Mouse (Mus musculus): ENCODE data around the gene Ube2c. TPM values are rescaled to one million over a fixed set of nuclear protein-coding genes. Genes with fewer than 3 reads are reported as not detected.

Ube2c gene
- total and polyA plus RNA-seq, 3 experiments = 177 to 365 (median 257) TPM

GRCm38 (mm10) chr2:164778809-164779208 lies 9.1 kb downstream of the Ube2c start:
- H3K4me1 ChIP-seq (ENCODE audit: control insufficient read depth in 1 of 2, insufficient read depth in 2 of 2, low read length in 2 of 2) = 0 out of 4 replicates have a peak, but pooled peaks cover 0 to under 1% of the 10 kb centered on the region in 2 experiments
- no peaks in the 10 kb centered on the region for H3K9me3 ChIP-seq (replicated peaks; ENCODE audit: insufficient read depth, low read length)
- no peak overlapping the region for H3K27ac ChIP-seq (ENCODE audit: control insufficient read depth, low read depth, low read length)
- DNase-seq (ENCODE audit: low read depth, low spot score) = no peak
- TF ChIP-seq ZNF384 (IDR thresholded peaks at IDR 0.05; ENCODE audit: low read depth, low read length) (no peak), RAD21 (IDR thresholded peaks at IDR 0.05; ENCODE audit: low read depth, low read length) (no peak), MEF2A (IDR thresholded peaks at IDR 0.05; ENCODE audit: extremely low read depth, insufficient replicate concordance, low read depth, low read length, poor library complexity, severe bottlenecking) (no peak), CHD1 (IDR thresholded peaks at IDR 0.05; ENCODE audit: low read depth, low read length) (no peak), NRF1 (IDR thresholded peaks at IDR 0.05; ENCODE audit: insufficient read depth, low read depth, low read length, poor library complexity, severe bottlenecking) (no peak), POLR2AphosphoS2 (IDR thresholded peaks at IDR 0.05; ENCODE audit: low read length) (no peak), TBP (IDR thresholded peaks at IDR 0.05; ENCODE audit: low read depth, low read length) (no peak), ZMIZ1 (IDR thresholded peaks at IDR 0.05; ENCODE audit: low read depth, low read length) (no peak), RCOR1 (IDR thresholded peaks at IDR 0.05; ENCODE audit: low read depth, low read length) (no peak), KAT2A (conservative IDR thresholded peaks at IDR 0.05; ENCODE audit: low read depth, low read length) (no peak), CTCF (IDR thresholded peaks at IDR 0.05 in 2 of 3, conservative IDR thresholded peaks at IDR 0.05 in 1 of 3; ENCODE audit: control insufficient read depth in 1 of 3, insufficient read depth in 1 of 3, low read depth in 2 of 3, low read length in 3 of 3, poor library complexity in 1 of 3, severe bottlenecking in 1 of 3) (no peak), NELFE (IDR thresholded peaks at IDR 0.05; ENCODE audit: low read depth, low read length) (no peak)
- H3K4me3 ChIP-seq (ENCODE audit: control insufficient read depth in 1 of 2, insufficient read depth in 1 of 2, low read depth in 2 of 2, low read length in 2 of 2) = no peak overlapping the region
- H3K27me3 ChIP-seq (ENCODE audit: control insufficient read depth in 1 of 2, insufficient read depth in 2 of 2, low read length in 2 of 2) = no peaks in the 10 kb centered on the region
- H3K36me3 ChIP-seq (ENCODE audit: control insufficient read depth in 1 of 2, insufficient read depth in 2 of 2, low read length in 2 of 2) = no peaks in the 10 kb centered on the region; a peak in 1 of 4 replicates
- no peak overlapping the region for H3K9ac ChIP-seq (ENCODE audit: control insufficient read depth, low read depth, low read length, poor library complexity, severe bottlenecking)
- no peaks in the 10 kb centered on the region for H3K79me2 ChIP-seq (ENCODE audit: control insufficient read depth, insufficient read depth, low read length, poor library complexity)

- no peak within 1 kb of the TSS for H3K27ac ChIP-seq (ENCODE audit: control insufficient read depth, low read depth, low read length)
- no peak for TF ChIP-seq MXI1 (IDR thresholded peaks at IDR 0.05; ENCODE audit: low read depth, low read length)
- no peak for TF ChIP-seq ZC3H11A (IDR thresholded peaks at IDR 0.05; ENCODE audit: low read depth, low read length)
- no peak for TF ChIP-seq EP300 (IDR thresholded peaks at IDR 0.05; ENCODE audit: low read depth in 1 of 2, low read length in 2 of 2)
- TF ChIP-seq BHLHE40 (IDR thresholded peaks at IDR 0.05; ENCODE audit: borderline replicate concordance, low read depth, low read length) = no peak
- no peak for TF ChIP-seq TBP (IDR thresholded peaks at IDR 0.05; ENCODE audit: low read depth, low read length)
- no peak for TF ChIP-seq GATA1 (IDR thresholded peaks at IDR 0.05; ENCODE audit: low read depth, low read length)
- no peak for TF ChIP-seq MYB (IDR thresholded peaks at IDR 0.05; ENCODE audit: low read depth, low read length)
- no peak for TF ChIP-seq CHD1 (IDR thresholded peaks at IDR 0.05; ENCODE audit: low read depth, low read length)
- no peaks in the 10 kb centered on the region for H3K9me3 ChIP-seq (replicated peaks; ENCODE audit: insufficient read depth, low read length)
- no peak within 1 kb of the TSS for H3K9ac ChIP-seq (ENCODE audit: control insufficient read depth, low read depth, low read length, poor library complexity, severe bottlenecking)
- H3K36me3 ChIP-seq (ENCODE audit: control insufficient read depth in 1 of 2, insufficient read depth in 2 of 2, low read length in 2 of 2) = peaks cover 0 to 3% of the 10 kb centered on the region in 2 experiments; a peak in 1 of 4 replicates
- no peak for DNase-seq (ENCODE audit: low read depth, low spot score)
- no peaks in the 10 kb centered on the region for H3K27me3 ChIP-seq (ENCODE audit: control insufficient read depth in 1 of 2, insufficient read depth in 2 of 2, low read length in 2 of 2)
- H3K79me2 ChIP-seq (ENCODE audit: control insufficient read depth, insufficient read depth, low read length, poor library complexity) = no peaks in the 10 kb centered on the region
- H3K4me3 ChIP-seq (ENCODE audit: control insufficient read depth in 1 of 2, insufficient read depth in 1 of 2, low read depth in 2 of 2, low read length in 2 of 2) = no peak within 1 kb of the TSS
- no peaks in the 10 kb centered on the region; a peak in 1 of 4 replicates for H3K4me1 ChIP-seq (ENCODE audit: control insufficient read depth in 1 of 2, insufficient read depth in 2 of 2, low read length in 2 of 2)
Observed at GRCm38 (mm10) chr2:164779481-164780086, 9.9 kb downstream of the Ube2c start, which contains the start of gene Tnnc2. Gene Tnnc2 (minus strand): TSS chr2:164779967.

Data from MEL (cell line).